Mouse (Mus musculus) kidney, embryonic 14.5 days (tissue): ENCODE data around the gene Slc7a5. TPM values are rescaled to one million over a fixed set of nuclear protein-coding genes. Genes with fewer than 3 reads are reported as not detected.

Experiments
- ATAC-seq: fragments of 200-750 bp; cut with Nextera tagmentation; 2 replicates; pipeline ENCODE4 v1.8.0; 2017; ENCODE audit warnings: moderate number of reproducible peaks, mild to moderate bottlenecking, moderate TSS enrichment, moderate library complexity; ENCODE audit not compliant: low FRiP score, low TSS enrichment
- H3K27ac ChIP-seq: fragments of 300-500 bp; sonication (generic); 2 replicates; pipeline ENCODE4 v1.5.1; 2014; ENCODE audit warnings: low read depth, mild to moderate bottlenecking, low read length, moderate library complexity, mixed read lengths
- H3K27me3 ChIP-seq: fragments of 300-500 bp; sonication (generic); 2 replicates; pipeline ENCODE4 v1.6.1; 2014; ENCODE audit warnings: mild to moderate bottlenecking, low read length; ENCODE audit not compliant: control insufficient read depth, insufficient read depth
- H3K36me3 ChIP-seq: fragments of 300-500 bp; sonication (generic); 2 replicates; pipeline ENCODE4 v1.6.1; 2014; ENCODE audit warnings: low read length, mixed read lengths; ENCODE audit not compliant: control insufficient read depth, insufficient read depth
- H3K4me1 ChIP-seq: fragments of 300-500 bp; sonication (generic); 2 replicates; pipeline ENCODE4 v1.6.1; 2014; ENCODE audit warnings: low read length, mixed read lengths; ENCODE audit not compliant: control insufficient read depth, insufficient read depth
- H3K4me2 ChIP-seq: fragments of 300-500 bp; sonication (generic); replicated peaks from 2 replicates; pipeline ENCODE4 v1.6.1; 2014; ENCODE audit warnings: low read depth, mild to moderate bottlenecking, low read length
- H3K4me3 ChIP-seq: fragments of 300-500 bp; sonication (generic); 2 replicates; pipeline ENCODE4 v1.5.1; 2014; ENCODE audit warnings: mild to moderate bottlenecking, low read length
- H3K9ac ChIP-seq: fragments of 300-500 bp; sonication (generic); 2 replicates; pipeline ENCODE4 v1.6.1; 2014; ENCODE audit warnings: low read depth, mild to moderate bottlenecking, low read length, moderate library complexity
- H3K9me3 ChIP-seq: fragments of 300-500 bp; sonication (generic); 2 replicates; pipeline ENCODE4 v1.6.1; 2016; ENCODE audit warnings: low read length; ENCODE audit not compliant: control insufficient read depth
- WGBS: fragments of 180-500 bp; shearing (Covaris S2); extraction: QIAGEN DNeasy Blood & Tissue Kit; methylation state at CpG from one replicate; pipeline ENCODE4 v1.1.7; 2014; 5-methylcytosine and 5-hydroxymethylcytosine counted together
- polyA plus RNA-seq: library from polyadenylated mRNA; unstranded; fragments of >200 nt; fragmentation: Nextera tagmentation; extraction: Ambion mirVana; gene quantifications from 2 replicates; pipeline ENCODE4 v1.2.1, GENCODE M21; 2014

Slc7a5 gene
- polyA plus RNA-seq, 1 experiment from 2014 or later, result 25.9 TPM

DNA sequence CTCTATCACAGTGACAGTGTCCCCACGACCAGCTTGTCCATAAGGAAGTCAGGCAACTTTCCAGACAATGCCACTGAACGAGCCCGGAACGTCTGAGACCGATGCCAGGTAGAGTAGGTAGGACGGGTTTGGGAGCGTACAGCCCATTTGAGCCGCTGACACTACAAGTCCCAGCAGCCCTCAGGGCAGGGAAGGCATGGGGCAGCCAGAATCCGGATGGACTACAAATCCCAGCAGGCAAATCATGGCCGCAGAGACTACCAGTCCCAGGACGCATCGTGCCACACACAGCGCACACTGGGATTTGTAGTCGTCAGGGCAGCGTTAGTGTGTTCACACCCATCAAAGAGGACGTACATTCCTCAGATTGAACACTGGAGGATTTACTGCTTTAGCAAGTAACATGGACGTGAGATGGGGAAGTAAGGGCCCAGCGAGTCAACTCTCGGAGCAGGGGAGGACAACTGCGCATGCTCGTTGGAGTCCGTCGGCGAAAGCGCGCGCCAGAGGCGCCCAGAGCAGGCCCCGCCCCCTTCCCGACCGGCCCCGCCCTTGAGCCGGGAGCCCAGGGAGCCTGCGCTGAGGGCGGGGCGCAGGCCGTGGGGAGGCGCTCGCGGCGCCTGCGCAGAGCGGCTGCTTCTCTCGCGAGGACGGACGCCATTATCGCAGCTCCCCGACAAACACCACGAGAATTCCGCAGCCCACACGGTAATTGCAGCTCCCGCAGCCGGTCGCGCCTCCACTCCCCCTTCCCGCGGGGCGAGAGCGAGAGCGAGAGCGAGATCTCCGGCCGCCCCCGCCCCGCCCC is 42.7 kb upstream of the Slc7a5 start:
- Histone ChIP-seq H3K9ac (peak overlapping the region; percentile 100), H3K4me2 (peak overlapping the region; percentile 88), H3K9me3 (no peaks in the 10 kb centered on the region), H3K4me1 (peaks cover 57% of the 10 kb centered on the region), H3K36me3 (peaks cover 17% of the 10 kb centered on the region), H3K27ac (peak overlapping the region; percentile 81), H3K4me3 (peak overlapping the region; percentile 95), H3K27me3 (no peaks in the 10 kb centered on the region)
- peak; percentile 94 for ATAC-seq
- under 1% methylated on average over 58 of the region's 66 CpGs for WGBS

DNA sequence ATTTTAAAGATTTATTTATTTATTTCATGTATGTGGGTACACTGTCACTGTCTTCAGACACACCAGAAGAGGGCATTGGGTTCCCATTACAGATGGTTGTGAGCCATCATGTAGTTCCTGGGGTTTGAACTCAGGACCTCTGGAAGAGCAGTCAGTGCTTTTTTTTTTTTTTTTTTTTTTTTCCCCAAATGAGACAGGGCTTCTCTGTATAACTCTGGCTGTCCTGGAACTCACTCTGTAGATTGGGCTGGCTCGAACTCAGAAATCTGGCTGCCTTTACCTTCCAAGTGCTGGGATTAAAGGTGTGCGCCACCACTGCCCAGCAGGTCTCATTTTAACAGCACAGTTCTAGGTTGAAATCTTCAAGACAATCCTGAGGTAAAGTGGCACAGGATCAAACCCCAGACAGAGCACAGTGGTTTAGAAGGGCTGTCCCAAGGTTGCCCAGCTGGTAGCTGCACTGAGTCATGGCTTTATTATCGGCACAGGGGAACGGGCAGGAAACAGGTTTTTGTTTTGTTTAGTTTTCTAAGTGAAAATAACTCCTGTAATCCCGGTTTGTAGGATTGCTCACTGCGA is 41.8 kb upstream of the Slc7a5 start, which contains the start of gene Banp:
Banp (plus strand) TSS at position 529 of the 579 bp plus-strand sequence.
- H3K27ac ChIP-seq, result peak within 1 kb of the TSS; percentile 81
- H3K4me1 ChIP-seq, result peaks cover 55% of the 10 kb centered on the region
- peak within 1 kb of the TSS; percentile 100 for H3K9ac ChIP-seq
- ATAC-seq, result no peak
- no peaks in the 10 kb centered on the region for H3K27me3 ChIP-seq
- peaks cover 9% of the 10 kb centered on the region; the same call in 1 of the 2 replicates for H3K36me3 ChIP-seq
- H3K4me2 ChIP-seq, result peak within 1 kb of the TSS; percentile 88
- H3K4me3 ChIP-seq, result peak within 1 kb of the TSS; percentile 95
- no peaks in the 10 kb centered on the region for H3K9me3 ChIP-seq
- 64% methylated on average over 6 of the region's 6 CpGs for WGBS

DNA sequence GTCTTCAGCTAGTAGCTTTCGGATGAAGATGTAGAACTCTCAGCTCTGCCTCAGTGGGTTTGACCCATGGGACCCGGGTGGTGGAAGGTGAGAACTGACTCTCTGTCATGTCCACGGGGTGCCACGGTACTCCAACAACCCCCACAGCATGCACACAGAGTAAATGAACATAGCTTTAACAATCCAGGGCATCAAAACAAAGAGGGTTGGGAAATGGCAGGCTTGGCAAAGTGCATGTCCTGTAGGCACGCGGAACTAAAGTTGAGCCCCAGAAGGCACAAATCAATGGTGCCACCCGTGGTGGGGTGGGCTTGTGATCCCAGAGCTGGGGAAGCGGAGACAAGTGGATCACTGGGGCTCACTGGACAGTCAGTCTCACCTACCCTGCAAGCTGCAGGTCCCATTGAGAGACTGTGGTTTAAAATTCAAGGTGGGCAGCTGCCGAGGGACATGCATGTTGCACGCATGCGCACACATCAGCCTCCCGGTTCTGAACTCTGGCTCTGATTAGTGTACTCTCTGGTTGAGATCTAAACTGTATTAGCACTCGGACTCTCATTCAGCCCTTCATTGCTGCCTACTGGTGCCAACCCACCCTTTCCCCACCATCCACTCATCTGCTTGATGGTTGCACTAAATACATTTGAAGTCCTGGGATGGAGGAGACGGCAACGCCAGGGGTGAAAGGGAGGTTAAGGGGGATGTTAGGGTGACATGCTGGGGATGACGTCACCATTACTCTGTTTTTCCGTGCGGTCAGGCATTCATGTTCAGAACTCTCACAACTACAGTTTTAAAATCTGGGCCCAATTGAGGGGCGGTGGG is 41.0 kb upstream of the Slc7a5 start:
- WGBS, result 57% methylated on average over 19 of the region's 19 CpGs
- peak overlapping the region; percentile 58; the same call in 1 of the 2 replicates for H3K9ac ChIP-seq
- H3K4me3 ChIP-seq, result peak overlapping the region; percentile 32
- no peaks in the 10 kb centered on the region for H3K9me3 ChIP-seq
- ATAC-seq, result no peak
- peak overlapping the region; percentile 51 for H3K4me2 ChIP-seq
- no peaks in the 10 kb centered on the region for H3K27me3 ChIP-seq
- H3K27ac ChIP-seq, result peak overlapping the region; percentile 91
- peaks cover 3% of the 10 kb centered on the region; the same call in 1 of the 2 replicates for H3K36me3 ChIP-seq
- peaks cover 48% of the 10 kb centered on the region for H3K4me1 ChIP-seq

DNA sequence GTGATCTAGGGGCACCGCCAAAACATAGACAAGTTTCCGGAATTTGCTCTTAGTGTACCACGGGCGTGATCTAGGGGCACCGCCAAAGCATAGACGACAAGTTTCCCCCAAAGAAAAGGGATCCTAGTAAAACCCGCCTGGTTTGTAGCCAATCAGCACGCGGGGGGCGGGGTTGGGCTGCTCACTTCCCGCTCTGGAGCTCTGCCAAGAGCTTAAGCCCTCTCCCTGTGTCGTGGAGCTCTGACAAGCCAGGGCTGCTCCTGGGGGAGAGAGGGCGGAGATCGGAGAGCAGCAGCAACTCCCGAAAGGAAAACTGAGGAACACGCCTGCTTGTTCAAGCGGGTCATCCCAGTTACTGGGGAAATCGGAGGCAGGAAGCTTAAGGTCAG is 40.3 kb upstream of the Slc7a5 start:
- peak overlapping the region; percentile 91 for H3K27ac ChIP-seq
- ATAC-seq, result peak; percentile 51
- H3K36me3 ChIP-seq, result no peaks in the 10 kb centered on the region
- no peaks in the 10 kb centered on the region for H3K27me3 ChIP-seq
- no peaks in the 10 kb centered on the region for H3K9me3 ChIP-seq
- H3K4me3 ChIP-seq, result peak overlapping the region; percentile 32
- 1% methylated on average over 18 of the region's 18 CpGs for WGBS
- peak overlapping the region; percentile 51 for H3K4me2 ChIP-seq
- peak overlapping the region; percentile 58 for H3K9ac ChIP-seq
- H3K4me1 ChIP-seq, result peaks cover 41% of the 10 kb centered on the region

DNA sequence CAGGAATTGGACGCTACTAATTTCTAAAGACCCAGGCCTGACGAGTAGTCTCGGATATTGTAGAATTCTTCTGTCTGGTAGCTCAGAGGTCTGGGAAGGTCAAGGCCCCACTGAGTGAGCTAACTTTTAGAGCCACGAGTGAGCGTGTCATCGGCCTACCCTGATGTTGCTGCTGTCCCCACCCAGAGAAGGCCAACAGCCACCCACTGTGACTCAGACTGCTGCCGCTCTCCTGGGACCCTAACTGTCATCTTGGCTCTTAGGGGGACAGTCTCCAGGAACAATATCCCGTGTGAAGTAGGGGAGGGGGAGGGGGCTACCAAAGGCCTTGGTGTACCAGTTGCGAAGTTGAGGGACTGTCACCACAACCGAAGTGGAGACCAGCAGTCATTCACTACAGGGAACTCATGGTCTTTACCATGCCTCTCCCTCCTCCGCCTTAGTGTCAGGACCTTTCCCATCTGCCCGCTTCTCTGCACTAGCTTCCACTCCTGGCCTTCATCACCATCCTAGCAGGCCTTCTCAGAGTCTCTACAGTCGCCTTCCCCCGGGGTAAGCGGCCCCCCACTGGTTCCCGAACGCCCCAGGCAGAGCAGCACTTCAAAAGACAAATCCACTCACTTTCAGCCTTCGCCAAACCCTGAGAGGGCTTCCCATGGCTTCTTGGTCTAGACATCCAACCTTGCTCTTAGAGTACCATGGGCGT is 39.7 kb upstream of the Slc7a5 start:
- no peaks in the 10 kb centered on the region for H3K9me3 ChIP-seq
- WGBS, result 32% methylated on average over 19 of the region's 19 CpGs
- no peaks in the 10 kb centered on the region for H3K27me3 ChIP-seq

DNA sequence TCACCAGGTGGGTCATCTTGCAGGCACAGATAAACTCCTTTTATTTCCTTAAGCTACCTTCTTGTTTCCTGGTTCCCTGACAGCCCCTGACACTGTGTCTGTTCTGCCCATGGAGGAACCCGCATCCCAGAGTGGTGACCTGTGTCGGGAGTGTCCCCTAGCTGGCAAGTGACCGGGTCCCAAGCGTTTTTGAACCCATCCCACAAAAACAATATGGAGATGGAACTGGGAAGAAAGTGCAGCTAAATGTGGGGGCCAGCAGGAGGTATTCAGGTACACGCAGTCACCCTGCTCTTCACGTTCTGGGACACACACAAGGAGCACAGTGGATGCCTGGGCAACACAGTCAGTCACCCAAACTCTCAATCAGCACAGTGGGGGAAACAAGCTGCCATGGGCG is 38.9 kb upstream of the Slc7a5 start:
- no peak overlapping the region for H3K9ac ChIP-seq
- no peaks in the 10 kb centered on the region for H3K9me3 ChIP-seq
- no peak overlapping the region for H3K4me3 ChIP-seq
- no peaks in the 10 kb centered on the region for H3K27me3 ChIP-seq
- WGBS, result 81% methylated on average over 7 of the region's 7 CpGs
- H3K4me1 ChIP-seq, result peaks cover 28% of the 10 kb centered on the region
- no peak overlapping the region for H3K27ac ChIP-seq
- no peak overlapping the region for H3K4me2 ChIP-seq
- no peaks in the 10 kb centered on the region for H3K36me3 ChIP-seq
- no peak for ATAC-seq

More for the DNA sequence above, 39.7 kb upstream of the Slc7a5 start:
- no peak for ATAC-seq
- Histone ChIP-seq H3K4me3 (peak overlapping the region; percentile 32), H3K4me1 (peaks cover 36% of the 10 kb centered on the region), H3K27ac (peak overlapping the region; percentile 91), H3K36me3 (no peaks in the 10 kb centered on the region), H3K9ac (0 out of 2 replicates have a peak overlapping the region, but pooled peaks have one; percentile 58), H3K4me2 (peak overlapping the region; percentile 51)

DNA sequence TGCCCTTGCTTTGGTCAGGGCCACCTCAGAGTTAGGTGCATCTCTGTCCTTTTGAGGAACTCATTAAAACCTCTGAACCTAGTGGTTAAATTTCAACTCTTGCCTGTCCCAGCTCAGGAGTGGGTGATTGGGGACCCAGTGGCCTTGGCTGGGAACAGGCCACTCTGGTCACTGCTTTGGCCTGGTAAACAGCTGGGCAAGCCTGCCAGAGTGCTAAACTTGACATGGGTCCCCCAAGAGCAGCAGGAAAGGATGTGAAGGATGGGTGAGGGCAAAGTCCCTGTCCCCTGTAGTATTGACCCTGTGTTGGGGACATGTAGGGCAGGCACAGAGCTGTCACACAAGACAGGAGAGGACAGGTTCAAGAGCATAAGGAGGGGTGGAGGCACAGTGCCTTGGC is 37.3 kb upstream of the Slc7a5 start, which contains the start of gene Car5a:
Car5a (minus strand) TSS at position 74 of the 400 bp plus-strand sequence.
- no peak within 1 kb of the TSS for H3K27ac ChIP-seq
- no peaks in the 10 kb centered on the region for H3K27me3 ChIP-seq
- H3K9ac ChIP-seq, result no peak within 1 kb of the TSS
- H3K4me3 ChIP-seq, result no peak within 1 kb of the TSS
- H3K4me2 ChIP-seq, result no peak within 1 kb of the TSS
- peaks cover 26% of the 10 kb centered on the region for H3K4me1 ChIP-seq
- no peaks in the 10 kb centered on the region for H3K36me3 ChIP-seq
- H3K9me3 ChIP-seq, result no peaks in the 10 kb centered on the region
- no peak for ATAC-seq

DNA sequence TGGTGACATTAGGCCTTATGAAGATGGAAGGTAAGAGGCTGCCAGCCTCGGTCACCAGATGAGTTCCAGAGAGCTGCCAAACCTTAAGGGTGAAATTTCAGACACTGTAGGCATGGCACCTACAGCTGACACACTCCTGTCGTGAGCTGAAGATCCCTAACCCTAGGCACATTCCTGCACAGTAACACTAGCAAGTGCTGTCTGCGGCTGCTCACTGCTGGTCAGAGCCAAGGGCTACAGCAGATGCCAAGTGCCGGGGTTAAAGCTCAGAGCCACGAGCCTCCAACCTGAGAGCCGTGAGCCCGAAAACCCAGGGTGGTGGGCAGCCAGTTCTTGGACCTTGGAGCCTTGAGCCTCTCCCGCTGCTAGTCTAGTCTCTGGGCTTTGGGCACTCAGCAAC is 36.2 kb upstream of the Slc7a5 start:
- no peak for ATAC-seq
- WGBS, result 79% methylated on average over 8 of the region's 8 CpGs
- no peaks in the 10 kb centered on the region for H3K36me3 ChIP-seq
- peaks cover 19% of the 10 kb centered on the region for H3K4me1 ChIP-seq
- no peaks in the 10 kb centered on the region for H3K27me3 ChIP-seq
- no peak overlapping the region for H3K4me3 ChIP-seq
- no peak overlapping the region for H3K9ac ChIP-seq
- no peaks in the 10 kb centered on the region for H3K9me3 ChIP-seq
- no peak overlapping the region for H3K4me2 ChIP-seq
- no peak overlapping the region for H3K27ac ChIP-seq
